Mouse (Mus musculus) neural tube, embryonic 15.5 days (tissue): ENCODE data around the gene Mga. TPM values are rescaled to one million over a fixed set of nuclear protein-coding genes. Genes with fewer than 3 reads are reported as not detected.

ENCODE experiments used
- ATAC-seq: fragments of 200-750 bp; cut with Nextera tagmentation; 2 replicates; pipeline ENCODE4 v1.8.0; 2017; ENCODE audit warnings: mild to moderate bottlenecking, moderate TSS enrichment, moderate library complexity; ENCODE audit not compliant: low FRiP score
- H3K27ac ChIP-seq: fragments of 300-500 bp; sonication (generic); replicated peaks from 2 replicates; pipeline ENCODE4 v1.5.1; 2015; ENCODE audit warnings: mild to moderate bottlenecking, inconsistent platforms
- H3K27me3 ChIP-seq: fragments of 300-500 bp; sonication (generic); replicated peaks from 2 replicates; pipeline ENCODE4 v1.6.1; 2015; ENCODE audit warnings: inconsistent platforms
- H3K36me3 ChIP-seq: fragments of 300-500 bp; sonication (generic); 2 replicates; pipeline ENCODE4 v1.6.1; 2015; ENCODE audit warnings: inconsistent platforms
- H3K4me1 ChIP-seq: fragments of 300-500 bp; sonication (generic); 2 replicates; pipeline ENCODE4 v1.6.1; 2015; ENCODE audit warnings: inconsistent platforms
- H3K4me2 ChIP-seq: fragments of 300-500 bp; sonication (generic); 2 replicates; pipeline ENCODE4 v1.6.1; 2015; ENCODE audit warnings: inconsistent platforms, mild to moderate bottlenecking, moderate library complexity
- H3K4me3 ChIP-seq: fragments of 300-500 bp; sonication (generic); replicated peaks from 2 replicates; pipeline ENCODE4 v1.5.1; 2015; ENCODE audit warnings: mild to moderate bottlenecking, inconsistent platforms
- H3K9ac ChIP-seq: fragments of 300-500 bp; sonication (generic); replicated peaks from 2 replicates; pipeline ENCODE4 v1.6.1; 2015; ENCODE audit warnings: mild to moderate bottlenecking, inconsistent platforms
- H3K9me3 ChIP-seq: fragments of 300-500 bp; sonication (generic); replicated peaks from 2 replicates; pipeline ENCODE4 v1.6.1; 2016; ENCODE audit warnings: inconsistent platforms
- WGBS: fragments of 180-500 bp; shearing (Covaris S2); methylation state at CpG from one replicate; pipeline ENCODE4 v1.1.7; 2015; ENCODE audit warnings: mixed read lengths; 5-methylcytosine and 5-hydroxymethylcytosine counted together
- microRNA-seq: library from miRNA; unstranded; fragments of <30 nt; microRNA quantifications from one replicate; pipeline ENCODE4, GENCODE M21; 2017
- polyA plus RNA-seq: library from polyadenylated mRNA; unstranded; fragments of >200 nt; fragmentation: Nextera tagmentation; extraction: Ambion mirVana; gene quantifications from 2 replicates; pipeline ENCODE4 v1.2.1, GENCODE M21; 2015

Mga gene
- polyA plus RNA-seq, 1 experiment from 2014 or later, result 25.4 TPM

DNA sequence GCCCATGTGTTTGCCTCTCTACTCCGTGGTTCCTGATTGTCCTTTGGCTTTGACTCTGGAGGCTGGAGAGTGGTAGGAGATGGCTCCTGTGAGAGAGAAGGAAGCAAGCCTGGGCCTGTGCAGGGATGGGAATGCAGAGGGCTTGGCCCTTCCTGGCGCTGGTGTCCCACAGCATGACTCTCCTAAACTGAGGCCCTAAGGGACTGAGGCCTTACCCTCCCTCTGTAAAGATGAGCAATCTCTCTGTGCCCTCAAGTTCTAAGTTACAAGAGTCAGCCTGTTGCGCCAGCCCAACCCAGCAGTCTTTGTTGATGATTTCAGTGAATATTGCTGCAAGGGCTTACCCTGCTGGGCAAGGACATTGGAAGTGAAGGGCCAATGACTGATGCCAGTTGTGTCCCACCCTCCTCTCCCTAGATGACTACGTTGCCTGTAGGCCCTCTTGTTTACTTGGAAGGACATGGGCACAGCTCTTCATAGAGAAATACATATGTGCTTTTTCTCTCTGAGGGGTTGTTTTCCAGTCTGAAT lies 110.7 kb downstream of the Mga start:
- 92% methylated on average over 4 of the region's 4 CpGs for WGBS
- no peak overlapping the region for H3K4me3 ChIP-seq
- H3K4me2 ChIP-seq, result no peak overlapping the region
- no peak for ATAC-seq
- H3K4me1 ChIP-seq, result no peaks in the 10 kb centered on the region
- H3K36me3 ChIP-seq, result peaks cover 14% of the 10 kb centered on the region
- H3K27me3 ChIP-seq, result no peaks in the 10 kb centered on the region
- no peak overlapping the region; the same call in 1 of the 2 replicates for H3K27ac ChIP-seq
- H3K9me3 ChIP-seq, result no peaks in the 10 kb centered on the region
- no peak overlapping the region for H3K9ac ChIP-seq

DNA sequence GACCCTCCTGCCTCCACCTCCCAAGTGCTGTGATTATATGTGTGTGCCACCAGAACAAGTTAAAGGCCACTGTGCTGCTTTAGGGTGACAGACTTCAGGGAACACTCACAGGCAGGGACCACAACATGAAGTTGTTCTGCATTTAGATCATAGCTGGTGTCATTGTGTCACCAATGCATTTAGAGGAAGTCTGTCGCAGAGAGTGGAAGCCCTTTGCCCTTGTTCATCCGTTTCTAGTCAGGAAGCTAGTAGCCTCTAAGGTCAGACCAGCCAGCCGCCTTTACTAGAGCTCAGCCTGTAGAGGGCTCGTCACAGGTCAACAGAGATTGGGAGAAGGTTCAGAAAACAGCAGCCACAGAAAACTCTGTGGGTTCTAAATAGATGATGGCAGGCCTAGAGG lies 111.6 kb downstream of the Mga start:
- no peaks in the 10 kb centered on the region for H3K4me1 ChIP-seq
- H3K4me3 ChIP-seq, result no peak overlapping the region
- no peaks in the 10 kb centered on the region for H3K27me3 ChIP-seq
- WGBS, result 78% methylated on average over 4 of the region's 4 CpGs
- H3K4me2 ChIP-seq, result no peak overlapping the region
- H3K27ac ChIP-seq, result no peak overlapping the region
- no peaks in the 10 kb centered on the region for H3K9me3 ChIP-seq
- no peak for ATAC-seq
- no peak overlapping the region for H3K9ac ChIP-seq
- peaks cover 23% of the 10 kb centered on the region for H3K36me3 ChIP-seq

GRCm38 (mm10) chr2:120011462-120012200 lies 114.6 kb downstream of the Mga start:
- Histone ChIP-seq H3K27me3 (no peaks in the 10 kb centered on the region), H3K27ac (no peak overlapping the region), H3K36me3 (peaks cover 40% of the 10 kb centered on the region), H3K4me2 (no peak overlapping the region), H3K4me3 (no peak overlapping the region), H3K9me3 (no peaks in the 10 kb centered on the region), H3K4me1 (no peaks in the 10 kb centered on the region), H3K9ac (no peak overlapping the region)
- ATAC-seq, result 0 out of 2 replicates have a peak, but pooled peaks have one; percentile 47
- 81% methylated on average over 8 of the region's 8 CpGs for WGBS

GRCm38 (mm10) chr2:120012924-120013323 lies 115.9 kb downstream of the Mga start:
- 90% methylated on average over 13 of the region's 13 CpGs for WGBS

DNA sequence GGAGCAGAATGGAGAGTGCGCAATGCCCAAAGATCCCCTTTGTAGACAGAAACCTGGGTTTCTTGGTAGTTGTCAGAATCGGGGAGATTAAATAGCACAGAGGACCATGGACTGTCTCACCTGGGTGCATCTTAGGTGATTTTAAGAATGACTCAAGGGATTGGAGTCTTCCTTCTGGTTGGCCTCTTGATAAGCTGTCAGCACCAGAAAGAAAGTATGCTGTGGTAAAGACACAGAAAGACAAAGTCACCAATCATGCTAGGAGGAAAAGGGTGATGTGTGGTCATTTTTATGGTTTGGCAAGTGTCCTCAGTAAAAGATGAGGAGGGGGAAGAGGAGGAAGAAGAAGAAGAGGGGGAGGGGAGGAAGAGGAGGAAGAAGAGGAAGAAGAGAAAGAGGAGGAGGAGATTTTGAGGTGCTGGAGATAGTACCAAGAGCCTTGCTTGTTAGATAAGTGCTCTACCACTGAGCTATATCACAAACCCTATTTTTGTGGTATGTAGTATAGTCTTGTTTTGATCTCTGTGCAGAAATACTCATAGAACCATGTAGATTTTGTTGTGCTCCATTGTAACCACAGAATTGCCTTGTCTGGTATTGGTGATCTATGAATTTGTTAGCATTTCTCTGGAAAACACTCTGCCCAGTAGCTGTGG lies 116.9 kb downstream of the Mga start:
- no peaks in the 10 kb centered on the region for H3K9me3 ChIP-seq
- peaks cover 57% of the 10 kb centered on the region for H3K36me3 ChIP-seq
- no peak overlapping the region for H3K4me2 ChIP-seq
- no peak overlapping the region for H3K4me3 ChIP-seq
- no peaks in the 10 kb centered on the region for H3K4me1 ChIP-seq
- no peaks in the 10 kb centered on the region for H3K27me3 ChIP-seq
- WGBS, result 94% methylated on average over 2 of the region's 2 CpGs
- no peak overlapping the region for H3K9ac ChIP-seq
- H3K27ac ChIP-seq, result no peak overlapping the region
- ATAC-seq, result no peak

More at GRCm38 (mm10) chr2:120012924-120013323, 115.9 kb downstream of the Mga start:
- H3K9ac ChIP-seq, result no peak overlapping the region
- H3K4me2 ChIP-seq, result no peak overlapping the region
- H3K36me3 ChIP-seq, result peaks cover 47% of the 10 kb centered on the region
- no peak for ATAC-seq
- no peak overlapping the region for H3K27ac ChIP-seq
- H3K9me3 ChIP-seq, result no peaks in the 10 kb centered on the region
- H3K4me3 ChIP-seq, result no peak overlapping the region
- no peaks in the 10 kb centered on the region for H3K27me3 ChIP-seq
- H3K4me1 ChIP-seq, result no peaks in the 10 kb centered on the region

DNA sequence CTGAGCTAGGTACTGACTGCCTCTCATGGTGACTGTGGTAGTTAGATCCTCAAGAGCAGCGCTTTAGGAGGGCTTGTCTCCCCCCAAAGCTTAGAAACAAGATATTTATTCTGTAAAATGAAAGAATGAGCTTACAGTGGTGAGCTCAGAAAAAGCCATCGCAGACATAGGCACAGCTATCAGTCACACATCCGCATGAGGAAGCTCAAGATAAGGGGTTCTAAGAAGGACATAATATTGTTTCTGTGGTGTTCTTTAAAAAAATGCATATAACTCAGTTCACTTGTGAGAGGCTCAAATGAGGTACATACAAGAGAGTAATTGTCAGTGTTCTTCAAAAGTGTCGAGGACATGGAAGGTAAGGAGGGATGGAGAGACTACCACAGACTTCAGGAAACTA lies 118.9 kb downstream of the Mga start:
- ATAC-seq, result no peak
- Histone ChIP-seq H3K4me1 (no peaks in the 10 kb centered on the region), H3K4me2 (no peak overlapping the region), H3K4me3 (no peak overlapping the region), H3K27me3 (no peaks in the 10 kb centered on the region), H3K9me3 (no peaks in the 10 kb centered on the region), H3K36me3 (peaks cover 76% of the 10 kb centered on the region), H3K9ac (no peak overlapping the region), H3K27ac (no peak overlapping the region)
- 94% methylated on average over 4 of the region's 4 CpGs for WGBS

GRCm38 (mm10) chr2:120017599-120017998 lies 120.6 kb downstream of the Mga start:
- Histone ChIP-seq H3K27ac (no peak overlapping the region), H3K36me3 (peaks cover 90% of the 10 kb centered on the region), H3K4me2 (no peak overlapping the region), H3K4me3 (no peak overlapping the region), H3K4me1 (no peaks in the 10 kb centered on the region), H3K27me3 (no peaks in the 10 kb centered on the region), H3K9ac (no peak overlapping the region), H3K9me3 (no peaks in the 10 kb centered on the region)
- ATAC-seq, result no peak
- 94% methylated on average over 12 of the region's 12 CpGs for whole genome bisulfite sequencing

Small RNA genes within 50 kb of the gene (microRNA-seq; reads per million reads assigned to microRNA genes)
- gene Mir7665, result not detected

Other genes starting within 250 kb of the Mga start
- gene Ndufaf1, start 234.4 kb upstream of the Mga start, polyA plus RNA-seq, result 43.9 and 47.8 TPM in 2 replicates
- 53.1 and 58.5 TPM in 2 replicates for gene Rtf1, start 222.2 kb upstream of the Mga start, polyA plus RNA-seq
- gene Itpka, start 154.9 kb upstream of the Mga start, polyA plus RNA-seq, result 0.24 and 1.0 TPM in 2 replicates
- gene Ltk, start 136.8 kb upstream of the Mga start, polyA plus RNA-seq, result 1.9 and 2.5 TPM in 2 replicates
- 16.2 and 19.7 TPM in 2 replicates for gene Rpap1, start 109.7 kb upstream of the Mga start, polyA plus RNA-seq
- gene Tyro3, start 99.5 kb upstream of the Mga start, polyA plus RNA-seq, result 19.2 and 20.7 TPM in 2 replicates
- 6.1 and 6.8 TPM in 2 replicates for gene Mapkbp1, start 75.5 kb downstream of the Mga start, polyA plus RNA-seq
- gene Jmjd7, start 130.3 kb downstream of the Mga start, polyA plus RNA-seq, result 20.3 and 20.7 TPM in 2 replicates
- gene Gm28042, start 130.3 kb downstream of the Mga start, polyA plus RNA-seq, result 4.4 and 5.1 TPM in 2 replicates
- gene Pla2g4b, start 136.2 kb downstream of the Mga start, polyA plus RNA-seq, result 2.4 and 2.8 TPM in 2 replicates